Mouse (Mus musculus) cortical plate, adult 2 months (tissue): ENCODE measurements around the gene En1.

Experiments
- CTCF ChIP-seq: fragments of 200-500 bp; IDR thresholded peaks from 2 replicates; pipeline ENCODE4 v1.5.1; 2011; ENCODE audit warnings: mild to moderate bottlenecking, control low read depth, low read length; ENCODE audit not compliant: insufficient read depth; ENCODE audit errors: extremely low read depth
- POLR2A ChIP-seq: fragments of 200-500 bp; IDR thresholded peaks from 2 replicates; pipeline ENCODE4 v1.6.1; 2011; ENCODE audit warnings: mild to moderate bottlenecking, low read length, control low read depth; ENCODE audit not compliant: insufficient read depth; ENCODE audit errors: extremely low read depth

DNA sequence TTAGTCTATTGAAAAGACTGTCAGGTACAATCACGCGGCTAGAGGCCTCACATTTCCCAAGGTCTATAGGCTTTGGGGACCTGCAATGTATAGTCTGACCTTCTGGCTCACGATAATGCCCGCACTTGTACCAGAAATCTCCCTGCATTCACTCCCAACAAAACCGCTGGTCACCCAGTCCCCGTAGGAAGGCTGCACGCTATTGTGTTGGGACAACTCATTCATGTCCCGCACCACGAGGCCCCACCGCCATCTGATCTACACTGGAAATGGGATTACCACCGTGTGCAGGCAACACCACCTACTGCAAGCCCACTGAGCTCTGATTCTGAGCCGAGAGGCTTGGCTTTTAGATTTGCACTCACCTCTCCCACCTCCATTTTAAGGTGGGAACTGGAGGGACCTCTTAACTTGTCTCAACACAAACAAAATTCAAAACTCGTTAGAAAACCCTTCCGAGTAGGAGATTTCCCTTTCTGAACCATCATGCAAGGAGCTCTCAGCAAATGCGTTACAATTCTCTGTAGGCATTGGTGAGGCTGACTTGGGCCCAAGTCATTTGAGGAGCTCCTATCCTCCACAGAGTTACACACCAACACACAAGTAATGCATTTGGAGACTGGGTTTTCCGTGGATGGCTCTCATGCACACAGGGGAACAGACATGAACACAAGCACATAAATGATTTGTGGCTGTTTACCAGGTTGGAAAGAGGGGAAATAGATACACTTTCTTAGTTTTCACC is 3.9 kb upstream of the En1 start:
- TF ChIP-seq CTCF, result no peak
- no peak for TF ChIP-seq POLR2A
